ENCODE assay signal across 13 mouse cellular contexts in genomic region chr9:65528417-65529038, GRCm38 (mm10). TPM values are rescaled to one million over a fixed set of nuclear protein-coding genes. Genes with fewer than 3 reads are reported as not detected.
DNase-seq lines count a peak whose midpoint lies in the region; ATAC-seq and TF ChIP-seq lines count a peak whose summit lies in the region.
"Had no signal": no experiment of that assay in that cellular context is flagged by ENCODE, and none has a peak within 500 bp of the region (broad histone marks: within the 10 kb centered on the region; RNA-seq: fewer than 3 reads in every experiment).

No protein-coding gene starts in this region.

- no peaks in the 10 kb centered on the region for H3K79me2 ChIP-seq in MEL (ENCODE audit: control insufficient read depth, insufficient read depth, low read length, poor library complexity)

- 37% methylated on average over 6 of the region's 6 CpGs for WGBS in heart, embryonic 14.5 days
- WGBS in liver, postnatal 0 days (ENCODE audit: insufficient replicate concordance): 60% methylated on average over 6 of the region's 6 CpGs

- H3K9ac ChIP-seq in heart, embryonic 14.5 days (ENCODE audit: low read length): 0 out of 2 replicates have a peak overlapping the region, but pooled peaks have one; percentile 21
- H3K9ac ChIP-seq in MEL (ENCODE audit: control insufficient read depth, low read depth, low read length, poor library complexity, severe bottlenecking): no peak overlapping the region
- peak overlapping the region; percentile 30 for H3K9ac ChIP-seq in liver, postnatal 0 days (replicated peaks)

- H3K27ac ChIP-seq in heart, embryonic 14.5 days (replicated peaks in 1 of 2; ENCODE audit: control insufficient read depth in 1 of 2, insufficient read depth in 1 of 2, low read depth in 2 of 2, low read length in 2 of 2): peak overlapping the region in 1 of 2 experiments; percentile 47; a peak in 1 of 4 replicates
- H3K27ac ChIP-seq in MEL (ENCODE audit: control insufficient read depth, low read depth, low read length): no peak overlapping the region
- H3K27ac ChIP-seq in liver, postnatal 0 days (ENCODE audit: low read depth): peak overlapping the region; percentile 66

- H3K9me3 ChIP-seq in heart, embryonic 14.5 days (ENCODE audit: control insufficient read depth, low read length): no peaks in the 10 kb centered on the region
- H3K9me3 ChIP-seq in MEL (replicated peaks; ENCODE audit: insufficient read depth, low read length): no peaks in the 10 kb centered on the region
- no peaks in the 10 kb centered on the region for H3K9me3 ChIP-seq in liver, postnatal 0 days (ENCODE audit: low read length)

- H3K4me1 ChIP-seq in heart, embryonic 14.5 days (ENCODE audit: control insufficient read depth in 2 of 2, insufficient read depth in 2 of 2, low read length in 2 of 2): peaks cover 5 to 13% of the 10 kb centered on the region in 2 experiments; a peak in 3 of 4 replicates
- H3K4me1 ChIP-seq in MEL (ENCODE audit: control insufficient read depth in 1 of 2, insufficient read depth in 2 of 2, low read length in 2 of 2): peaks cover 0 to 19% of the 10 kb centered on the region in 2 experiments; a peak in 3 of 4 replicates
- H3K4me1 ChIP-seq in liver, postnatal 0 days (ENCODE audit: insufficient read depth): peaks cover 28% of the 10 kb centered on the region

- no peak overlapping the region for H3K4me2 ChIP-seq in heart, embryonic 14.5 days (ENCODE audit: low read length)
- H3K4me2 ChIP-seq in liver, postnatal 0 days (ENCODE audit: low read depth, low read length): peak overlapping the region; percentile 35

- no peak for TF ChIP-seq POLR2A in MEL (IDR thresholded peaks at IDR 0.05; ENCODE audit: control insufficient read depth in 1 of 2, insufficient read depth in 1 of 2, low read depth in 1 of 2, low read length in 2 of 2, poor library complexity in 1 of 2)

- intact Hi-C loops in heart, postnatal 25 days (cut with DNase I): no loop called here

- no peaks in the 10 kb centered on the region for H3K36me3 ChIP-seq in heart, embryonic 14.5 days (ENCODE audit: control insufficient read depth, insufficient read depth, low read length)
- H3K36me3 ChIP-seq in MEL (ENCODE audit: control insufficient read depth in 1 of 2, insufficient read depth in 2 of 2, low read length in 2 of 2): peaks cover 0 to 3% of the 10 kb centered on the region in 2 experiments; a peak in 2 of 4 replicates
- no peaks in the 10 kb centered on the region for H3K36me3 ChIP-seq in liver, postnatal 0 days (replicated peaks; ENCODE audit: insufficient read depth, low read length)

- H3K4me3 ChIP-seq in heart, embryonic 14.5 days (ENCODE audit: control insufficient read depth in 1 of 2, insufficient read depth in 1 of 2, low read depth in 1 of 2, low read length in 2 of 2): no peak overlapping the region
- H3K4me3 ChIP-seq in MEL (ENCODE audit: control insufficient read depth in 1 of 2, insufficient read depth in 1 of 2, low read depth in 2 of 2, low read length in 2 of 2): no peak overlapping the region
- no peak overlapping the region for H3K4me3 ChIP-seq in liver, postnatal 0 days (ENCODE audit: low read depth, low read length)

- peak; percentile 55 to 68 for TF ChIP-seq EP300 in MEL (IDR thresholded peaks at IDR 0.05; ENCODE audit: low read depth in 1 of 2, low read length in 2 of 2)
- TF ChIP-seq EP300 in liver, postnatal 0 days (IDR thresholded peaks at IDR 0.05; ENCODE audit: low read depth): peak; percentile 84

- no peak; a peak in 1 of 6 replicates for TF ChIP-seq CTCF in MEL (IDR thresholded peaks at IDR 0.05 in 2 of 3, conservative IDR thresholded peaks at IDR 0.05 in 1 of 3; ENCODE audit: control insufficient read depth in 1 of 3, insufficient read depth in 1 of 3, low read depth in 2 of 3, low read length in 3 of 3, poor library complexity in 1 of 3, severe bottlenecking in 1 of 3)
- TF ChIP-seq CTCF in liver, postnatal 0 days (IDR thresholded peaks at IDR 0.05; ENCODE audit: low read depth): peak; percentile 48

- no peak; the same call in 1 of the 2 replicates for ATAC-seq in heart, embryonic 14.5 days (ENCODE audit: insufficient number of reproducible peaks, insufficient read depth, low FRiP score, low read depth)
- peak; percentile 81 for ATAC-seq in common myeloid progenitor, adult 5-6 weeks (replicated peaks; ENCODE audit: low read depth, poor library complexity, severe bottlenecking)
- ATAC-seq in liver, postnatal 0 days: peak; percentile 77

- no peaks in the 10 kb centered on the region for H3K27me3 ChIP-seq in heart, embryonic 14.5 days (ENCODE audit: control insufficient read depth, insufficient read depth, low read length)
- no peaks in the 10 kb centered on the region for H3K27me3 ChIP-seq in MEL (ENCODE audit: control insufficient read depth in 1 of 2, insufficient read depth in 2 of 2, low read length in 2 of 2)
- H3K27me3 ChIP-seq in liver, postnatal 0 days (ENCODE audit: insufficient read depth, low read length): no peaks in the 10 kb centered on the region

- no peak for DNase-seq in heart, postnatal 25 days (ENCODE audit: low spot score)
- peak; percentile 53 for DNase-seq in MEL (ENCODE audit: low read depth, low spot score)
- peak; percentile 70 for DNase-seq in liver, postnatal 0 days
- DNase-seq in right cerebral cortex, postnatal 25 days: no peak
- DNase-seq in urinary bladder, adult 2 months (ENCODE audit: low spot score): no peak
- no peak for DNase-seq in frontal cortex, postnatal 14 days (ENCODE audit: low spot score in 2 of 2)
- DNase-seq: lung, postnatal 4 days; retina, postnatal 1 day had no signal

- no peak for TF ChIP-seq RAD21 in MEL (IDR thresholded peaks at IDR 0.05; ENCODE audit: low read depth, low read length)

TF ChIP-seq in MEL, 35 proteins besides CTCF, POLR2A, EP300 and RAD21:
- TF ChIP-seq MYB (IDR thresholded peaks at IDR 0.05; ENCODE audit: low read depth, low read length) (no peak), ETS1 (IDR thresholded peaks at IDR 0.05; ENCODE audit: low read depth, low read length) (peak; percentile 44; the same call in 1 of the 2 replicates), ZC3H11A (IDR thresholded peaks at IDR 0.05; ENCODE audit: low read depth, low read length) (0 out of 2 replicates have a peak, but pooled peaks have one; percentile 4), E2F4 (IDR thresholded peaks at IDR 0.05; ENCODE audit: borderline replicate concordance, low read depth, low read length) (no peak), CHD1 (IDR thresholded peaks at IDR 0.05; ENCODE audit: low read depth, low read length) (no peak), GATA1 (IDR thresholded peaks at IDR 0.05; ENCODE audit: low read depth, low read length) (peak; percentile 39; the same call in 1 of the 2 replicates), MYC (IDR thresholded peaks at IDR 0.05; ENCODE audit: low read depth, low read length) (no peak), TAL1 (IDR thresholded peaks at IDR 0.05; ENCODE audit: low read length) (peak; percentile 85), TCF12 (IDR thresholded peaks at IDR 0.05; ENCODE audit: low read depth, low read length) (peak; percentile 74), BHLHE40 (IDR thresholded peaks at IDR 0.05; ENCODE audit: borderline replicate concordance, low read depth, low read length) (no peak), MXI1 (IDR thresholded peaks at IDR 0.05; ENCODE audit: low read depth, low read length) (0 out of 2 replicates have a peak, but pooled peaks have one; percentile 22), RCOR1 (IDR thresholded peaks at IDR 0.05; ENCODE audit: low read depth, low read length) (0 out of 2 replicates have a peak, but pooled peaks have one; percentile 22)

RNA-seq across cellular contexts. Expression of gene Ankdd1a, which starts 8.5 kb away (rescaled TPM):
- polyA plus RNA-seq in heart, embryonic 14.5 days (2014; fragmentation: Nextera tagmentation; extraction: Ambion mirVana): not detected in 2 replicates
- total RNA-seq in heart, postnatal 25 days (2021): not detected
- not detected in 2 replicates for total RNA-seq in MEL (2012; rRNA removed)
- under 1 TPM in 1 of 2 experiments, not detected in 1; 0.06 TPM for polyA plus RNA-seq in MEL (2012; ENCODE audit: insufficient read depth in 1 of 2, insufficient read length in 2 of 2, low read depth in 1 of 2, low replicate concordance in 2 of 2, missing spikeins in 1 of 2)
- not detected in 2 replicates for total RNA-seq in common myeloid progenitor, adult 5-6 weeks (2017)
- not detected in 2 replicates for polyA plus RNA-seq in liver, postnatal 0 days (2015; fragmentation: Nextera tagmentation; extraction: Ambion mirVana)
- polyA plus RNA-seq in urinary bladder, adult 2 months (2012; rRNA removed): 21.8 and 33.9 TPM in 2 replicates
- polyA plus RNA-seq: embryonic facial prominence, embryonic 11.5 days; limb, embryonic 11.5 days; testis, adult 2 months had no signal

RNA-seq across cellular contexts. Expression of gene Plekho2, which starts 51.3 kb away (rescaled TPM):
- polyA plus RNA-seq in heart, embryonic 14.5 days (2014; fragmentation: Nextera tagmentation; extraction: Ambion mirVana): 8.8 and 9.8 TPM in 2 replicates
- 10 to 100 TPM; 12.9 to 13.2 TPM for total RNA-seq in heart, postnatal 25 days (2021)
- total RNA-seq in MEL (2012; rRNA removed): 7.6 and 8.6 TPM in 2 replicates
- polyA plus RNA-seq in MEL (2012; ENCODE audit: insufficient read depth in 1 of 2, insufficient read length in 2 of 2, low read depth in 1 of 2, low replicate concordance in 2 of 2, missing spikeins in 1 of 2): 10 to 100 TPM in 1 of 2 experiments, not detected in 1; 12.9 TPM
- total RNA-seq in common myeloid progenitor, adult 5-6 weeks (2017): 19.3 and 20.0 TPM in 2 replicates
- 14.3 and 14.5 TPM in 2 replicates for polyA plus RNA-seq in liver, postnatal 0 days (2015; fragmentation: Nextera tagmentation; extraction: Ambion mirVana)
- 45.4 and 50.5 TPM in 2 replicates for polyA plus RNA-seq in urinary bladder, adult 2 months (2012; rRNA removed)

RNA-seq across cellular contexts. Expression of gene Pif1, which starts 58.4 kb away (rescaled TPM):
- 8.7 and 9.2 TPM in 2 replicates for polyA plus RNA-seq in heart, embryonic 14.5 days (2014; fragmentation: Nextera tagmentation; extraction: Ambion mirVana)
- not detected for total RNA-seq in heart, postnatal 25 days (2021)
- 15.5 and 22.5 TPM in 2 replicates for total RNA-seq in MEL (2012; rRNA removed)
- 10 to 100 TPM in 1 of 2 experiments, not detected in 1; 14.9 TPM for polyA plus RNA-seq in MEL (2012; ENCODE audit: insufficient read depth in 1 of 2, insufficient read length in 2 of 2, low read depth in 1 of 2, low replicate concordance in 2 of 2, missing spikeins in 1 of 2)
- total RNA-seq in common myeloid progenitor, adult 5-6 weeks (2017): 12.9 and 29.1 TPM in 2 replicates
- 3.2 and 3.5 TPM in 2 replicates for polyA plus RNA-seq in liver, postnatal 0 days (2015; fragmentation: Nextera tagmentation; extraction: Ambion mirVana)
- 0.29 and 0.36 TPM in 2 replicates for polyA plus RNA-seq in urinary bladder, adult 2 months (2012; rRNA removed)

Comparison
In these comparisons a context has a peak if more than half of its experiments do, and no peak if none do; other contexts are left out.
1. DNase-seq: peak in MEL (single experiment) and liver, postnatal 0 days (single experiment); none in heart, postnatal 25 days (single experiment), right cerebral cortex, postnatal 25 days (single experiment), urinary bladder, adult 2 months (single experiment) and frontal cortex, postnatal 14 days (0 of 2).
2. RNA of gene Ankdd1a, which starts 8.5 kb away (polyA plus RNA-seq): 21.8 to 33.9 TPM in urinary bladder, adult 2 months; 0.06 TPM in MEL, not detected in heart, embryonic 14.5 days and not detected in liver, postnatal 0 days; every median in the first group is over 10 times any median in the second.